Mouse (Mus musculus) lung, embryonic 15.5 days (tissue): ENCODE data around the gene Lmtk2. TPM values are rescaled to one million over a fixed set of nuclear protein-coding genes. Genes with fewer than 3 reads are reported as not detected.

Source experiments
- ATAC-seq: fragments of 200-750 bp; cut with Nextera tagmentation; 2 replicates; pipeline ENCODE4 v1.8.0; 2017; ENCODE audit warnings: moderate number of reproducible peaks, borderline replicate concordance; ENCODE audit not compliant: low FRiP score, low TSS enrichment; ENCODE audit errors: extremely low read depth
- H3K27ac ChIP-seq: fragments of 300-500 bp; sonication (generic); 2 replicates; pipeline ENCODE4 v1.5.1; 2015; ENCODE audit warnings: moderate library complexity, mild to moderate bottlenecking, inconsistent platforms
- H3K27me3 ChIP-seq: fragments of 300-500 bp; sonication (generic); 2 replicates; pipeline ENCODE4 v1.6.1; 2015; ENCODE audit warnings: inconsistent platforms
- H3K36me3 ChIP-seq: fragments of 300-500 bp; sonication (generic); 2 replicates; pipeline ENCODE4 v1.6.1; 2015; ENCODE audit warnings: inconsistent platforms
- H3K4me1 ChIP-seq: fragments of 300-500 bp; sonication (generic); 2 replicates; pipeline ENCODE4 v1.6.1; 2015; ENCODE audit warnings: inconsistent platforms
- H3K4me2 ChIP-seq: fragments of 300-500 bp; sonication (generic); 2 replicates; pipeline ENCODE4 v1.6.1; 2015; ENCODE audit warnings: inconsistent platforms, mild to moderate bottlenecking, moderate library complexity
- H3K4me3 ChIP-seq: fragments of 300-500 bp; sonication (generic); 2 replicates; pipeline ENCODE4 v1.5.1; 2015; ENCODE audit warnings: mild to moderate bottlenecking, inconsistent platforms
- H3K9ac ChIP-seq: fragments of 300-500 bp; sonication (generic); 2 replicates; pipeline ENCODE4 v1.6.1; 2015; ENCODE audit warnings: inconsistent platforms
- H3K9me3 ChIP-seq: fragments of 300-500 bp; sonication (generic); 2 replicates; pipeline ENCODE4 v1.6.1; 2016; ENCODE audit warnings: inconsistent platforms
- WGBS: fragments of 180-500 bp; shearing (Covaris S2); methylation state at CpG from one replicate; pipeline ENCODE4 v1.1.7; 2015; 5-methylcytosine and 5-hydroxymethylcytosine counted together
- polyA plus RNA-seq: library from polyadenylated mRNA; unstranded; fragments of >200 nt; fragmentation: Nextera tagmentation; extraction: Ambion mirVana; gene quantifications from 2 replicates; pipeline ENCODE4 v1.2.1, GENCODE M21; 2015

Lmtk2 gene
- polyA plus RNA-seq, result 4.0 and 4.4 TPM in 2 replicates

DNA sequence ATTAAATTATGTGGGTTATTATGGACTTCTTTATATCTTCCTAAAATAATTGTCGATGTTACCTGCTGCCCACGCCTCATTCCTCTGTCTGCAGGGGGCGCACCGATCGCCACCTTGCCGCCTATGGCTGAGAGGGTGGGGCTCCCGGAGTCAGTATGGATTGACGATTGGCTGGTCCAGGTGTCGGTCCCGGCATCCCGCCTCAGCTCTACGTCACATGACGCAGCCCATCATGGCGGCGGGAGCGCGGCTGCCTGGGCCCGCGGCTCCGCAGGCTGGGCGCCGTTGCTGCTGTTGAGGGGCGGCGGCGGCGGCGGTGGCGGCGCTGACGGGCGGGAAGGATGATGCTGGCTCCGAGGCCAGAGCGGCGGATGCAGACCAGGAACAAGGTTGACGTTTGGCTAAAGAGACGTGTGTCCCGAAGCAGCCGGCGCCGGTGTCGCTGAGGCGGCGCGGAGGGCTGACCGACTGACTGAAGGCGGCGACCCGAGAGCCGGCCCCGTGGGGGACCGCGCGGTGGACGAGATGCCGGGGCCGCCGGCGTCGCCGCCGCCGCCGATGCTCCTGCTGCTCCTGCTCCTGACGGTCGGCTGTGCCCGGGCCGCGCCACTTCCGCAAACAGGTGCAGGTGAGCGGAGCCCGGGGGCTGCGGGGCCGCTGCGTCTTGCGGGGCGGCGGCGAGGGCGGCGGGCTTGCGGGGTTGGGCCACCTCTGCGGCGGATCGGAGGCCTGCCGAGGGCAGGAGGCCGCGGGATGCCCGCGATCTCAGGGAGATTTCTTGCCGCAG, at the start of gene Lmtk2:
Gene Lmtk2, plus strand, starts transcription at position 288 of the 787 bp plus-strand sequence.
- Histone ChIP-seq H3K36me3 (no peaks in the 10 kb centered on the region), H3K9ac (peak within 1 kb of the TSS; percentile 78), H3K4me2 (peak within 1 kb of the TSS; percentile 89), H3K27me3 (peaks cover 8% of the 10 kb centered on the region; the same call in 1 of the 2 replicates), H3K4me3 (peak within 1 kb of the TSS; percentile 99), H3K4me1 (peaks cover 11% of the 10 kb centered on the region; the same call in 1 of the 2 replicates), H3K9me3 (no peaks in the 10 kb centered on the region), H3K27ac (peak within 1 kb of the TSS; percentile 45)
- WGBS, result under 1% methylated on average over 83 of the region's 90 CpGs
- ATAC-seq, result peak; percentile 100

- no peak overlapping the region for H3K27ac ChIP-seq
- no peak overlapping the region for H3K9ac ChIP-seq
- no peaks in the 10 kb centered on the region for H3K27me3 ChIP-seq
- no peaks in the 10 kb centered on the region for H3K9me3 ChIP-seq
- no peaks in the 10 kb centered on the region for H3K4me1 ChIP-seq
- no peaks in the 10 kb centered on the region for H3K36me3 ChIP-seq
- ATAC-seq, result no peak
- H3K4me2 ChIP-seq, result no peak overlapping the region
- H3K4me3 ChIP-seq, result no peak overlapping the region
These were observed 49.0 kb upstream of the Lmtk2 start for GRCm38 (mm10) chr5:144051268-144051667.

DNA sequence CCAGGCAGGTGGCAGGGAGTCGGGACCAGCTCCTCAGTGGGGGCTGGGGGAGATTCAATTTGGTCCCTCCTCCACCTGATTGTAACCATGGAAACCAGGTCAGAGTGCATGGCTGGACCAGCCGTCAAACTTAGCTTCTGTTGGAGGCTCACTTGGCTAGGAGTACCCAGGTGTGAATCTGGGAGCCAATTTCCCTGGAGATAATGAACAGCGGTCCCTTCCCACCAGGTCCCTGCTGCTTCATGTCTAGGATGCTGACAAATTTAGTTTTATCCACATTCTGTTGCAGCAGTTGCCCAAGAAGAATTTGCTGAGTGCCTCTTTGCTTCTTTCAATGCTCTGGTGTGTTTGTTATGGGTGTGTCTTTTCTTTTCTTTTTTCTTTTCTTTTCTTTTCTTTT, 46.8 kb upstream of the Lmtk2 start:
- no peak overlapping the region for H3K4me2 ChIP-seq
- no peaks in the 10 kb centered on the region for H3K36me3 ChIP-seq
- no peak for ATAC-seq
- 35% methylated on average over 3 of the region's 3 CpGs for WGBS
- no peak overlapping the region for H3K4me3 ChIP-seq
- H3K4me1 ChIP-seq, result no peaks in the 10 kb centered on the region
- H3K9me3 ChIP-seq, result no peaks in the 10 kb centered on the region
- H3K27ac ChIP-seq, result no peak overlapping the region
- H3K9ac ChIP-seq, result no peak overlapping the region
- H3K27me3 ChIP-seq, result no peaks in the 10 kb centered on the region

GRCm38 (mm10) chr5:144054340-144054739, 45.9 kb upstream of the Lmtk2 start:
- Histone ChIP-seq H3K9ac (no peak overlapping the region), H3K27me3 (no peaks in the 10 kb centered on the region), H3K4me1 (no peaks in the 10 kb centered on the region), H3K4me3 (no peak overlapping the region), H3K27ac (no peak overlapping the region), H3K9me3 (no peaks in the 10 kb centered on the region), H3K36me3 (no peaks in the 10 kb centered on the region), H3K4me2 (no peak overlapping the region)
- WGBS, result 84% methylated on average over 6 of the region's 6 CpGs
- no peak for ATAC-seq

DNA sequence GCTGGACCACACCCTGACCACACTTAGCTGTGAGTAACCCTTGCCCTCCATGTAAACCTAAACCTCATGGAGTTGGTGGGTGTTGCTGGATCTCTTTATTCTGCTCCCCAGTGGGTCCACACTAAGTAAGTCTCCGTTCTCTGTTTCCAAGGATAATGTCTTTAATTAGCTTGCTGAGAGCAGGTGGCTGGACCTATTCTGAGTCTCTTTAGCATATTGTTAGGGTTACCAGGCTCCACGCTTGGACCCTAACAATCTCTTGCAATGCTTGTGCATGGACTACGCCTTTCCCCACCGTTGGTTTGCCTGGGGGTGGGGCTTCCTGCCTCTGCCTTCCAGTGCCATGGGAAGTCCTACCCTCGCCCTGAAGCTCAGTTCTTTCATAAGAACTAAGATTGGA, 36.1 kb upstream of the Lmtk2 start:
- no peaks in the 10 kb centered on the region for H3K9me3 ChIP-seq
- H3K27me3 ChIP-seq, result no peaks in the 10 kb centered on the region
- H3K4me2 ChIP-seq, result no peak overlapping the region
- 72% methylated on average over 5 of the region's 5 CpGs for WGBS
- H3K4me1 ChIP-seq, result no peaks in the 10 kb centered on the region
- no peak overlapping the region for H3K9ac ChIP-seq
- H3K36me3 ChIP-seq, result no peaks in the 10 kb centered on the region
- H3K4me3 ChIP-seq, result no peak overlapping the region
- no peak overlapping the region for H3K27ac ChIP-seq
- ATAC-seq, result no peak

- Histone ChIP-seq H3K36me3 (no peaks in the 10 kb centered on the region), H3K27ac (no peak overlapping the region), H3K9me3 (no peaks in the 10 kb centered on the region), H3K4me1 (no peaks in the 10 kb centered on the region), H3K4me3 (no peak overlapping the region), H3K27me3 (no peaks in the 10 kb centered on the region), H3K4me2 (no peak overlapping the region), H3K9ac (no peak overlapping the region)
- 0 out of 2 replicates have a peak, but pooled peaks have one; percentile 8 for ATAC-seq
- 69% methylated on average over 2 of the region's 2 CpGs for WGBS
These were observed 34.2 kb upstream of the Lmtk2 start for GRCm38 (mm10) chr5:144066036-144066435.

DNA sequence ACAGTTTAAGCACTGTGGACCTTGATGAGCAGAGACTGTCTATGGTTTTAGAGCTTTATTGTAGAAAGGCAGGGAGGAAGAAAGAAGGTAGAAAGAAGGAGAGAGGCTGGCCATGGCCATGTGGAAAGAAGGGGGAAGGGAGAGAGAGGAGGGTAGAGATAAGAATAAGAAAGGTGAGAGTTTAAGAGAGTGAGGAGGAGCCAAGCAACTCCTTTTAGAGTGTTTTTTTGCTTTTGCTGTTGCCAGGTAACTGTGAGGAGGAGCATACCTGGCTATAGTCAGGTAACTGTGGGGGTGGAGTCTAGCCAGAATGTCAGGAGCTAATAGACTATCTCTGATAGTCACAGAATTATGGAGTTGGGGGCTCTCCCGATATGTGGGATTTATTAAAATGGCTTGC, 30.2 kb upstream of the Lmtk2 start:
- Histone ChIP-seq H3K4me2 (no peak overlapping the region), H3K27me3 (no peaks in the 10 kb centered on the region), H3K9ac (no peak overlapping the region), H3K27ac (no peak overlapping the region), H3K4me3 (no peak overlapping the region), H3K4me1 (no peaks in the 10 kb centered on the region), H3K36me3 (no peaks in the 10 kb centered on the region), H3K9me3 (no peaks in the 10 kb centered on the region)
- no peak for ATAC-seq
- 84% methylated on average over 1 of the region's 1 CpGs for WGBS

- 35% methylated on average over 1 of the region's 1 CpGs for WGBS
- H3K4me1 ChIP-seq, result no peaks in the 10 kb centered on the region
These were observed 29.0 kb upstream of the Lmtk2 start for GRCm38 (mm10) chr5:144071249-144071648.

GRCm38 (mm10) chr5:144077541-144077940, 22.7 kb upstream of the Lmtk2 start:
- WGBS, result 64% methylated on average over 1 of the region's 1 CpGs
- Histone ChIP-seq H3K9me3 (no peaks in the 10 kb centered on the region), H3K4me2 (no peak overlapping the region), H3K9ac (no peak overlapping the region), H3K27ac (no peak overlapping the region), H3K4me1 (no peaks in the 10 kb centered on the region), H3K36me3 (no peaks in the 10 kb centered on the region), H3K27me3 (no peaks in the 10 kb centered on the region), H3K4me3 (no peak overlapping the region)
- ATAC-seq, result no peak

More at GRCm38 (mm10) chr5:144071249-144071648, 29.0 kb upstream of the Lmtk2 start:
- Histone ChIP-seq H3K27me3 (no peaks in the 10 kb centered on the region), H3K9ac (no peak overlapping the region), H3K27ac (no peak overlapping the region), H3K36me3 (no peaks in the 10 kb centered on the region), H3K4me3 (no peak overlapping the region), H3K9me3 (no peaks in the 10 kb centered on the region), H3K4me2 (no peak overlapping the region)
- no peak for ATAC-seq

DNA sequence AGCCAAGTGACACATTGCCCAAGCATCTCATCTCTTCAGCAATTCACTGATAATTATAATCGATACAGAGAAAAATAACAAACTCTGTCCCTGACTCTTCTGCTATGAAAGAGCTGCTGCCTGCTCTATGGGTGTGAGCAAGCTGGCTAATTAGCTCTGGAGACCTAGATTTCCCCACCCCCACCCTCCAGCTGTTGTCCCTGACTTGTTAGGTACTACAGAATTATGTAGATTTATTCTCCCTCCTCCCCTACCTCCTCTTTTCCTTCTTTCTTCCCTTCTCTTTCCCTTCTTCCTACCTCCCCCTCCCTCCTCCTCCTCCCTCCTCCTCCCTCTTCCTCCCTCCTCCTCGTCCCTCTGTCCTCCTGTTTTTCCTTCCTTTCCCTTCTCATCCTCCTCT, 19.4 kb upstream of the Lmtk2 start:
- Histone ChIP-seq H3K27ac (no peak overlapping the region), H3K9me3 (no peaks in the 10 kb centered on the region), H3K27me3 (no peaks in the 10 kb centered on the region), H3K4me3 (no peak overlapping the region), H3K9ac (no peak overlapping the region), H3K4me1 (no peaks in the 10 kb centered on the region), H3K4me2 (no peak overlapping the region), H3K36me3 (no peaks in the 10 kb centered on the region)
- no peak for ATAC-seq
- WGBS, result 40% methylated on average over 2 of the region's 2 CpGs

DNA sequence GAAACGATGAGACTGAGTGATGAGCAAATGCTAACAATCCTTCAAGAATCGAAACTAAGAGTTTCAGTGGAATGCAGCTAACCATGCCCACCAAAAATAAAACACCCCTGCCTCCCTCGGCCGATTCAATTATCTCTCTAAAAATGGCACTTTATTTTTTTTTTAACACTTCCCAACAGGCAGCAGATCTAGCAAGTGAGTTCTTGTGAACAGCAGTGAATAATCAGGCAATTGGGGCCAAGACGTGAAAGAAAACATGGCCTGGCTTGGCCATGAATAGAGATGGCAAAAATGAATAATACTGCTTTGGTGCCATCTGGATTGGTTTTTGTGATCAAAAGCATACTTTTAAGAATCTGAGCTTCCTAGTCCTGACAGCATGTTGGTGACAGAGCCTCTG, 18.2 kb upstream of the Lmtk2 start:
- 81% methylated on average over 5 of the region's 5 CpGs for WGBS
- Histone ChIP-seq H3K9me3 (no peaks in the 10 kb centered on the region), H3K27me3 (no peaks in the 10 kb centered on the region), H3K4me1 (no peaks in the 10 kb centered on the region), H3K4me2 (no peak overlapping the region), H3K27ac (no peak overlapping the region), H3K36me3 (no peaks in the 10 kb centered on the region), H3K4me3 (no peak overlapping the region), H3K9ac (no peak overlapping the region)
- ATAC-seq, result no peak

GRCm38 (mm10) chr5:144083521-144083920, 16.7 kb upstream of the Lmtk2 start:
- Histone ChIP-seq H3K9ac (no peak overlapping the region), H3K4me3 (no peak overlapping the region), H3K27ac (no peak overlapping the region), H3K36me3 (no peaks in the 10 kb centered on the region), H3K4me2 (no peak overlapping the region), H3K27me3 (no peaks in the 10 kb centered on the region), H3K4me1 (no peaks in the 10 kb centered on the region), H3K9me3 (no peaks in the 10 kb centered on the region)
- WGBS, result 93% methylated on average over 2 of the region's 2 CpGs
- ATAC-seq, result no peak
